Mouse (Mus musculus) MN1 (cell line): Measurements from ENCODE around the gene Card9.

Experiments
- DNase-seq: peaks from one replicate; pipeline ENCODE4 v3.0.0-alpha.2; 2016; ENCODE audit warnings: low spot score

Gene Card9

DNA sequence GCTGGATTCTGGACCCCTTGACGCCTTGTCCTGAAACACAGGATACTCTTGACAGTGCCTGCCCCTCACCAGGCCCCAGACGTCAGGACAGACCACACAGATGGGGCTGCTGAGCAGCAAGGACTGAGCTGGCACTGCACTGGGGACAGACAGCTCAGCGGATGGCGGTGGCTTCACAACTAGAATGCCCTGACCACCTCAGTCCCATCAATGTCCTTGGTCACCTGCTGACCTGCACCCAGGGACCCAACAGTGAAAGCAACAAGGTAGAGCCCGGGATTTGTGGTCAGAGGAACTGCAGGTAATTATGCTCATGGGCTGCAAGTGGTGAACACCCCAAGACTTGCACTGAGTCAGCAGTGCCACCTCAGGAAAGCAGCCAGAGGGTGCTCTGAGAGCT lies 2.3 kb upstream of the Card9 start:
- no peak for DNase-seq

- no peak for DNase-seq
Measured at GRCm38 (mm10) chr2:26359983-26360382, 735 bp downstream of the Card9 start.

GRCm38 (mm10) chr2:26358667-26359320 lies 1.9 kb downstream of the Card9 start:
- no peak for DNase-seq

GRCm38 (mm10) chr2:26357484-26357883 lies 3.2 kb downstream of the Card9 start:
- DNase-seq = no peak

GRCm38 (mm10) chr2:26356678-26357077 lies 4.0 kb downstream of the Card9 start:
- no peak for DNase-seq

- no peak for DNase-seq
Measured at GRCm38 (mm10) chr2:26356231-26356630, 4.5 kb downstream of the Card9 start.

DNA sequence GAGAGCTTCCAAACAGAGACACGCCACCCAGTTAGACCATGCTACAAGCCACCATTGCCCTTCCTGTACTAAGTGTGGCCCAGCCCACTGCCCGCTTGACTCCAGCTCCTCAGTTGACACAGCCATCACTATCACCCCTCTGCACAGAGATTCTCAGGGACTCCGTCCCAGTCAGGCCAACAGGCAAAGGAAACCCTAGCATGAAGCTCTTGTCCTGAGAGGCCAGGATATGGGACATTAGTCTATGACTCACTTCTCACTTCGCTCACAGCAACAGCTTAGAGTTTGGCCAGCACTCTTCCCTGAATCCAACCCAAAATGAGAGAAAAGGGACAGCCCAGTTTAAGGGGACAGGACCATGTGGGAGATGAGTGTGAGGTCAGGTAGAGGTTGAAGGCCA lies 6.3 kb downstream of the Card9 start:
- no peak for DNase-seq

DNA sequence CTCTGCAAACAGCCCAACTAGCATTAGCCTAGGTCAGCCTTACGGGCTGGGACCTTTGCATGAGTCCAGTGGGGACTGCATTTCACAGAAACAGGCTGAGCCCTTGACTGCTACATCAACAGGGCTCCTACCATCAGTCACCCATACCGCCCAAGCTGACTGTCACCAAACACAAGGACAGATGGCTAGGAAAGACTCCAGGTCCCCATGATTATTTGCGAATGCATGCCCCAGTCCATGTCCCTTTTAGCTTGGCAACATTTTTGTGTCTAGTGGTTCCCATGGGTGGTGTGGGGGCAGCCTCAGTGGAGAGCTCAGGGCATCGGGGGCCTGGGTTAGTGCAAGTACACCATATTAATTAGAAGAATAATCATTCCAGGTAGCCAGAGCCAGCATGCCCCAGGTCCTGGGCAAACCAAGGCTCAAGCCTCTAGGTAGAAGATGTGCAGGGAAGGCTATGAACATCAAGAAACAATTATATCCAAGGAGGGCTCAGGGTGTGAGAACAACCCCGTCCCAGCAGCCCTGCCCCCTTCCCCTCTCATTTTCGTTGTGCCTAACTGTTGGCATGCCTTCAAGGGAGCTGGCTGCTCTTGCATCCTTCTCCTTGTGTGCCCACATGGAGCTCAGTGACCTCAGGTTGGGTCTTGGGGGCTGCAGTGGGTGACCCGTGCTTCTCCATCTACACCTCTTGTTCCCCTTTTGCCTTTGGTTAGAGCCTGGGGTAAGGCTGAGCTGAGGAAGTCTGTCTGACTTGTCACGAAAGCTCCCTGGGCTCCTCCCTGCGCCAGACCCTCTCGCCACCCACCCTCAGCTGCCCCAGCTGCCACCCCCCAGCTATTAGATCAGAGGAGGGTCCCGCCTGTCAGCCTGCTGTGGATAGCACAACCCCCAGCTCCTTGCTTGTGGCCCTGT lies 7.4 kb downstream of the Card9 start:
- no peak for DNase-seq

- no peak for DNase-seq
Measured at GRCm38 (mm10) chr2:26352291-26352910, 8.3 kb downstream of the Card9 start.

- peak; percentile 92 for DNase-seq
Measured at GRCm38 (mm10) chr2:26351358-26352290, 9.1 kb downstream of the Card9 start, which contains the start of gene Dnlz. TSS of gene Dnlz (minus strand) at chr2:26352110.

DNA sequence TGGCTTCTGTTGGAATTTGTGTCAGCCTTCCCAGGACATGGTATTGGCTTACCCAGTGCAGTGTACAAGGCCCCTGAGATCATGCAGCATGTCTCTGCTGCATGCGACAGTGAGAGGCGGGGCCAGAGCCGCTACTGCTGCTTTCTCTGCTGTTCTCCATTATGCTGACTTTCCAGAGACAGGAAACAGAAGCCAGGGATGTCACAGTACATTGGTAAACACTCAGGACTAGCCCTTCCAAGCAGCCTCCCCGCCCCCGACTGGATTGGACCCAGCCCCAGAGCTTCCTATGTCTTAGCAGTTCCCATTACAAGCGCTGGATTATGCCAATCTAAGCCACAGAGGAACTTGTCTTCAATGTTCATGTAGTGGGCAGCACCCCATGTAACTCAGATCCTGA lies 12.5 kb downstream of the Card9 start:
- peak; percentile 61 for DNase-seq

- DNase-seq = no peak
Measured at GRCm38 (mm10) chr2:26342609-26343490, 17.9 kb downstream of the Card9 start.

- peak; percentile 55 for DNase-seq
Measured at GRCm38 (mm10) chr2:26342044-26342443, 18.7 kb downstream of the Card9 start.

- DNase-seq = no peak
Measured at GRCm38 (mm10) chr2:26341510-26341981, 19.2 kb downstream of the Card9 start.

- no peak for DNase-seq
Measured at GRCm38 (mm10) chr2:26339204-26339551, 21.5 kb downstream of the Card9 start.

- DNase-seq = no peak
Measured at GRCm38 (mm10) chr2:26338302-26339203, 22.2 kb downstream of the Card9 start.

DNA sequence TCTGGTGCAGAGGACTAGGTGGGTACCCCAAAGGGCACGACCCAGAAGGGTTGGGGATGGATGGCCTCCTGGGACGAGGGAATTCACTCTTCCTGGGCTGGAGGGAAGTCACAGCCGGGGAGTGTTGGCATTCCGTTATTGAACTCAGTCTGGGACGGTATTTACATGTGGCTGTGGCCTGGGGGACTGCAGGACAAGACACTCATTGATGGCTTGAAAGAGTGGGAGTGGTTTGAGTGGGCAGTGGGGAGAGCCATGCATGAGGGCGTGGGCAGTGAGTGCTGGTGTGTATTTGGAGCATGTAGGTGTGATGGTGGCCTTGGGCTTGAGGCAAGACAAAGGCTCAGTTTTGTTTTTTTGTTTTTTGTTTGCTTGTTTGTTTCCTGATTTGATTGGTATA lies 30.0 kb downstream of the Card9 start:
- no peak for DNase-seq

DNA sequence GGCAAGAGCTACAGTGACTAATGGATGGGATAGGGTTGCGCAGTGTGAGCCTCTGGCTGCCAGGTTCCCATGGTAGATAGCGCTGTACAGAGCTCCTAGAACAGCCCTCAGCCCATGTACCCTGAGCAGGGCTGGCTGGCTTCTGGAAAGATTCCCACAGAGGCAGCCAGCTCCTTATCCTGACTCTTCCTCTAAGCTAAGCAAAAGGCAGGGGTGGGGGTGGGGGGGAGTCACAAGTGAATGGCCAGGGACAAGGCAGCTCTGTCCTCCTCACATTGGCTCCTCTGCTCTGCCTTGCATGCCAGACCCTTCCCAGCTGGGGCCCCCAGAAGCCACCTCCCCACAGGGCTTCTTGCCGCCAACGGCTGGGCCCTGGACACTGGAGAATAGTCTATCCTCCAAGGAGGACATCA lies 30.7 kb downstream of the Card9 start:
- no peak for DNase-seq

DNA sequence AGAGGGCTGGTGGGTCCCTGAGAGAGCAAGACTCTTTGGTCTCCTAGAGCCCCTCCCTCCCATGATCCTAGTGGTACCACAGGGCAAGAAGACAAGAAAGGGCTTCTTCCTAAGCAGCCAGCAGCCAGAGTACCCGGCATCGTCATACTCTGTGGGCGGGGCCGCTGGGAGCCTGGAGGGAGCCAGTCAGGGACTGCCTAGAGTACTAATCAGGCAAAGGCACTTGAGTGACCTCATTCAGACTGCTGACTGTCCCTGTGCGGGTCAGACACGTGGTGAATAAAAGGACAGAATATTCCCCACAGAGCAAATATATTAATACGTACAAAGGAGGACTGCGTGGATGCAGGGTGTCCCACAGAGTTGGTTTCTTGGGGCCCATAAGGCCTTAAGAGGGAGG lies 31.3 kb downstream of the Card9 start:
- DNase-seq = peak; percentile 84

DNA sequence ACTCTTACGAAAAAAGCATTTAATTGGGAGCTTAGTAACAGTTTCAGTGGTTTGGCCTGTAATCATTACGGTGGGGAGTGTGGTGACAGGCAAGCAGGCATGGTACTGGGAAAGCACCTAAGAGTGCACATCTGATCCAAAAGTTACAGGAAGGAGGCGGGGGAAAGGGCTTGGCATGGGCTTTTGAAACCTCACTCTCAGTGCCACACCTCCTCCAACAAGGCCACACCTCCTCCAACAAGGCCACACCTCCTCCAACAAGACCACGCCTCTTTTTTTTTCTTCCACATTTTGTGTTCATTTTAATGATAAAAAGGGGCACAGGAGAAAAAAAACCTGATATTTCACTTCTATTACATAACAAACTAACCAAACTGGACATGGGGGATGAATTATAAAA lies 32.9 kb downstream of the Card9 start:
- no peak for DNase-seq
